Mouse (Mus musculus) heart, adult 18-20 months (tissue): ENCODE data around the gene Reep3. TPM values are rescaled to one million over a fixed set of nuclear protein-coding genes. Genes with fewer than 3 reads are reported as not detected.

Experiments used
- DNase-seq, 2 experiments: peaks; one replicate each; pipeline ENCODE4 v3.0.0; 2021 to 2022; ENCODE audit warnings: mixed read lengths in 1 of 2
- total RNA-seq, 2 experiments: library from RNA; stranded (reverse); gene quantifications; 2 replicates each; pipeline ENCODE4 v1.2.3; 2021

Gene Reep3
- total RNA-seq, 2 experiments from 2014 or later = 16.0 to 19.6 TPM

GRCm38 (mm10) chr10:67083446-67084166 lies 13.1 kb downstream of the Reep3 start:
- DNase-seq = peak in 1 of 2 experiments; percentile 55

DNA sequence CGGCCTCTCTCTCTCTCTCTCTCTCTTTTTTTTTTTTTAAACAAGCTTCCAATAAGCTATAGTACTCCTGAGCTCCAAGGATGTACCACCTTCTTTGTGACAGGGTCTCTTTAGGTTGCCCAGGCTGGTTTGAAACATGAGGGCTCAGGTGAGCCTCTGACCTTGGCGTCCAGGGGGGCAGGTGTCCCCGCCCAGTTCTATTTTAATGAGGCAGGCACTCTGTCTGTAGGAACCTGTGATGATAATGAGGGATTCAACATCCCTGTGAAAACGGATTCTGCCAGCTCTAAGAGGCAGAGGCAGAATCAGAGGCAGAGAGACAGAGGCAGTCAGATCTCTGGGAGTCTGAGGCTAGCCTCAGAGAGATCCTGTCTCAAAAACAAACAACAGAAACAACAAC lies 14.2 kb downstream of the Reep3 start:
- no peak for DNase-seq

GRCm38 (mm10) chr10:67081206-67082007 lies 15.3 kb downstream of the Reep3 start:
- DNase-seq = no peak

DNA sequence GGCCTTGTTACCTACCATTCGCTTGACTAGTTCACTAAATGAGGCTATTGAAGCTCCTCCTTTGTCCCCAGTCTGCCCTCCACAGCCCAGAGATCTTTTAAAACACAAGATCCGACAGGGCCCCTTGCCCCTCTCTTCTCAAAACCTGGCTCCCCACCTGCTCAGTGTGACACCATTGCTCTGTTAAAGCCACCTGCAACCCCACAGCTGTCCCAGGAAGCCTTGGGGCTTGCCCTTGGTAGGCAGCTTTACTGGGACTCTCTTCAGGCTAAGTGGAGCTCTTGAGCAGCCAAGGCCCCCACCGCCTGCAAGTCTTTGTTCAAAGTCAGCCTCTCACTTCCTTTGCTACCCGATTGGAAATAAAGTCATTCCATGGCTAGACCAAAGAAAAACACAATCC lies 17.7 kb downstream of the Reep3 start:
- no peak for DNase-seq

- no peak for DNase-seq
Measured at GRCm38 (mm10) chr10:67075931-67076878, 20.5 kb downstream of the Reep3 start.

DNA sequence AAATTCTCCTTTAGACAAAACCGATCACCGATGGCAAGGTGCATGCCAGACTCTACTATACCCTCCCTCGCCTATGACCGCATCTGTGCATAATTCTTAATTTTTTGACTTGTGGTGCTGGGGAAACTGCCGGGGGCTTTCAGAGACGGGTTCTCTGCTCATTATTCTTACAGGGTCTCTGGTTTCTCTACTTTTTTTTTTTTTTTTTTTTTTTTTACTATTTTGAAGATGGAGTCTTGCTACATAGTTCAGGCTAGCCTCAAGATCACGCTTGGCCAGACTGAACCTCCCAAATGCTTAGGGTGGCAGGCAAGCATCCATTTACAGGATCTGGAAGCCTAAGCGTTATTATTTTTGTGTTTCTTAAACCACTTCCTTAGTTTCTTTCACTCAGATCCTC lies 23.2 kb downstream of the Reep3 start:
- no peak for DNase-seq

GRCm38 (mm10) chr10:67072600-67072999 lies 24.1 kb downstream of the Reep3 start:
- no peak for DNase-seq

GRCm38 (mm10) chr10:67071884-67072283 lies 24.9 kb downstream of the Reep3 start:
- DNase-seq = no peak

- no peak for DNase-seq
Measured at GRCm38 (mm10) chr10:67071389-67071788, 25.4 kb downstream of the Reep3 start.

GRCm38 (mm10) chr10:67069013-67069412 lies 27.7 kb downstream of the Reep3 start:
- peak in 1 of 2 experiments; percentile 65 for DNase-seq

DNA sequence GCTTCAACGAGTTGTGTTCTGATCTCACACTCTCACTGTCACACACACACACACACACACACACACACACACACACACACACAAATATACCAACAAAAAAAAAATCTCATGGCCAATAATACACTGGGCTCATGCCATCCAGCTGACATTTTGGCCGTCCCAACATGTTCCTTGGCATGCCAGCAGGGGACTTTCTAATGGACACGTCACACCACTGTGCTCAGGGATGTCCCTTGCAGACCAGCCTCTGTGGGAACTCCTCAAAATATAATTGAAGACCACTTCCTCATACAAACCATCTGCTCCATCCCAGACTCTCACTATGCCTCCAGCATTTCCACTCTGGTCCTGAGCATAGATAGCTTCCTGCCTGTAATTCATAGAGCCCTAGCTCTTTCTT lies 30.3 kb downstream of the Reep3 start:
- DNase-seq = no peak

DNA sequence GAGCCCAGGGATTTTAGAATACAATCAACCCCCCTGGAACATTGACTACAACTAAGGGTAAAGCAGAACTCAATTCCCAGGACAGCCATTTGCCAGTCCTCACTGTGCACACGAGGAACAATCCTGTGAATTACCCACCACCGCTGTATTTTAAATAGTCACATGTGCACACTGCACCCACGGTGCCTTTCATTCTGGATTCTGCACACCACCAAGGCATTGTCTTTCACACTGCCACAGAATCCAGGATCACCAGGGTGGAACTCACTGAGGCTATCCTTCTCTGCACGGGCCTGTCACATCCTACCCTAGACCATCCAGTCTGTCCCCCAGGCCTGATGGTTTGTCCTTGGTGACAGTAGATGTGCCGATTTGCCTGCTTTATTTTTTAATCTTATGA lies 30.8 kb downstream of the Reep3 start:
- no peak for DNase-seq

GRCm38 (mm10) chr10:67065277-67065887 lies 31.4 kb downstream of the Reep3 start:
- DNase-seq = no peak

DNA sequence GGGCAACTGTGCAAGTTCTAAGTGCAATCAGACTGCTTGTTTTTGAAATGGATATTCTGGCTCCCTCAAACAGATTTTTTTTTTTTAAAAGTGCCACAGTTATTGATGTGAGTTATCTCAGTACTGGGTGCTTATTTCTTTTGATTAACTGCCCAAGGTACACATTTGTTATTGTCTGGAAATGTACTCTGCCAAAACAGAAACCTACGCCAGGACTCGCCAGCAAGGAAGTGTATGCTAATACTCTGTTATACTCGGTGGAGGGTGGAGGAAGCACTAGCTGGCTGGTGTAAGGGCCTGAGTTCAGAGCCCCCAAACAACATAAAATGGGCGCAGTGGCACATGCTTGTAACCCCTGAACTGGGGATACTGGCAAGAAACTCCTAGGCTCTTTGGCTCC lies 34.9 kb downstream of the Reep3 start:
- no peak for DNase-seq

DNA sequence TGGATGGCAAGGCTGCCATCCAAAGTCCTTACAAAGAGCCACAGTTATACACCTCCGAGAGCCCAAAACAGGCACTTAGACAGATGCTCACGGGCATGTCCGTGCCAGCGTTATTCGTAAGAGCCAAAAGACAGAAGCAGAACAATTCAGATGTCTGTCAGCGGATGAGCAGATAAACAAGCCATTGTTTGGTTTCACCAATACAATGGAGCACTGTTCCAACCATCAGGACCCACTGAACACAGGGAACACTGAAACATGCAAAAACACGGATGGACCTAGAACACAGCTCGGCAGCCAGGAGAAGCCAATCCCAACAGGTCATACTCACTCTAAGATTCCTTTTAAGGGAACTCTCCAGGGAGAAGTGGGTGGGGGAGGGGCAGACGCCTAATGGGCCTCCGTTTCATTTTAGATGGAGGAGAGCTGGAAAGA lies 35.4 kb downstream of the Reep3 start:
- peak in 1 of 2 experiments; percentile 58 for DNase-seq

DNA sequence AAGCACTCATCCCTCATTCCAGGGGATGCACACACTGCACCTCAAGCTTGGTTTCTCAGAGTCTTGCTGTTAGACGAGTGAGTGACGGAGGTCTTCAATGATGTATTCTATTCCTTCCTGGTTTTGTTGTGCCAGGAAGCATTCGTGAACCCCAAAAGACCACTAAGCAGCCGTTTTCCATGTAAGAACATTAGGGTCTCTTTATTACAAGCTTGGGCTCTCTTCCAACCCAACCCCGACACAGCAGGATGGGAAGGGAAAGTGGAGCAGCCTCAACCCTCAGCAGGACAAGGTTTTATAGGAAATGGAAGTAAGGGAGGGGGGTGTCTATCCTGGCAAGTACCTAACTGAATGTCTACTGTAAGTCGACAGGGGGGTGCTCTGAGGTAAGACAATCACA lies 38.0 kb downstream of the Reep3 start:
- DNase-seq = no peak

DNA sequence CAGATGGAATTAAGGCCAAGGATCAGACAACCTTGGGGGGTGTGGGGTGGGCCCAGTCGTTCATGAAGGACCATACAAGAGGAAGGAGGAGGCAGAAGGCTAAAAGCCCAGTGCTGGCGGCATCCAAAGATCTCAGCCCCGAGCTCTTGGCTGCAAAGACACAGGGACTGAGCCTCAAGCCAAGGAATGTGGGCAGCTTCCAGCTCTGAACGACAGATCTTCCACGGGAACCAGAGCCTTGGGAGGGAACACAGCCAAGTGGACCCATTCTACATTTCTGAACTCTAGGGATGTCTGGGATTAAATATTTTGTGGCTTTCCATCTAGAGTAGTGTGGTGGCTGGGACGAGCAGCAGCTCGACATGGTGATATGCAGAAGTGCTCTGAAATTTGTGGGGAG lies 38.4 kb downstream of the Reep3 start:
- peak; percentile 77 to 82 for DNase-seq

GRCm38 (mm10) chr10:67057696-67058095 lies 39.0 kb downstream of the Reep3 start:
- no peak for DNase-seq

DNA sequence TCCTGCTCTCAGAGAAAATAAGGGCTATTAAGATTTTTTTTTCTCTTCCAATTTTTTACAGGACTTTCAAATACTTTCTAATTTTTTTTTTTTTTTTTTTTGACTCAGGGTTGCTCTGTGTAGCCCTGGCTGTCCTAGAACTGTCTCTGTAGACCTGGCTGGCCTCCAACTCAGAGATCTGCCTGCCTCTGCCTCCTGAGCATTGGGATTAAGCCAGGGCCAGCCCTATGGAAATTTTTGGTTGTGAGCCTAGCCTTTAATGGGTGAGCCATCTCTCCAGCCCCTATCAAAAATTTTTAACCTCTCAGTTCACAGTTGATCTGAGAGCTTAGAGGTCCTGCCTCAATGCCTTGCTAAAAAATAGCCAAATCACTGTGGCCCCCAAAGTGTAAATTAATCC lies 39.5 kb downstream of the Reep3 start:
- DNase-seq = no peak

GRCm38 (mm10) chr10:67055867-67056856 lies 40.6 kb downstream of the Reep3 start:
- peak; percentile 72 to 84 for DNase-seq

- peak; percentile 55 to 60 for DNase-seq
Measured at GRCm38 (mm10) chr10:67053475-67053874, 43.3 kb downstream of the Reep3 start.
